Mouse (Mus musculus) megakaryocyte, embryonic 14.5 days (primary cell): Measurements from ENCODE around the gene Foxred2.

Source experiments
- FLI1 ChIP-seq: IDR thresholded peaks from 2 replicates; pipeline ENCODE4 v1.6.1; 2012; ENCODE audit warnings: low read length, inconsistent platforms, mixed read lengths
- GATA1 ChIP-seq: IDR thresholded peaks from 3 replicates; pipeline ENCODE4 v1.6.1; 2012; ENCODE audit warnings: mixed read lengths, low read length, inconsistent platforms, borderline replicate concordance

DNA sequence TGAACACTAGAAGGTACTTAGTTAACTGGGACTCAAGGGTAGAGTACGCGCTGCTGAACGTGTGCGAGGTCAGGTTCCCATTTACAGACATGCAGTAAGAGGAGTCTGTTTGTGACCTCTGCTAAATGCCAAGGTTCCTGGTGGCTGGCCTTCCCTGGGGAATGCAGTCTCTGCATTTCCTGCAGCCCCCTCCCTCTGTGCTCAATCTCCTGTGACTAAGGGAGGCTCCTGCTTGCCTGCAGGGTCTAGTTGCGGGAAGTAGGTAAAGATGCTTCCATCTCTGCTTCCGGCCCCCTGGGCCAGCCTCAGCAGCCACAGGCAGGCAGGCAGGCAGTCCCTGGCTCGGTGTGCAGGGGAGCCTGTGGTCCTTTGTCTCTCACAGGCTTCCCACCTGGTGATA lies 43.9 kb downstream of the Foxred2 start:
- TF ChIP-seq GATA1 (no peak), FLI1 (no peak)
